Mouse (Mus musculus) liver, embryonic 16.5 days (tissue): ENCODE measurements around the gene Pxmp2. TPM values are rescaled to one million over a fixed set of nuclear protein-coding genes. Genes with fewer than 3 reads are reported as not detected.

Source experiments
- ATAC-seq: fragments of 200-750 bp; cut with Nextera tagmentation; 2 replicates; pipeline ENCODE4 v1.8.0; 2017; ENCODE audit warnings: low read depth, mild to moderate bottlenecking, moderate number of reproducible peaks, moderate library complexity
- H3K27ac ChIP-seq: fragments of 300-500 bp; sonication (generic); 2 replicates; pipeline ENCODE4 v1.5.1; 2014; ENCODE audit warnings: mild to moderate bottlenecking, low read length
- H3K27me3 ChIP-seq: fragments of 300-500 bp; sonication (generic); 2 replicates; pipeline ENCODE4 v1.6.1; 2014; ENCODE audit warnings: low read depth, low read length, mixed read lengths; ENCODE audit not compliant: control insufficient read depth, insufficient read depth
- H3K36me3 ChIP-seq: fragments of 300-500 bp; sonication (generic); 2 replicates; pipeline ENCODE4 v1.6.1; 2014; ENCODE audit warnings: mild to moderate bottlenecking; ENCODE audit not compliant: control insufficient read depth, insufficient read depth
- H3K4me1 ChIP-seq: fragments of 300-500 bp; sonication (generic); 2 replicates; pipeline ENCODE4 v1.6.1; 2014; ENCODE audit warnings: low read depth, low read length, mixed read lengths; ENCODE audit not compliant: control insufficient read depth
- H3K4me2 ChIP-seq: fragments of 300-500 bp; sonication (generic); 2 replicates; pipeline ENCODE4 v1.6.1; 2014; ENCODE audit warnings: low read depth, low read length, mixed read lengths
- H3K4me3 ChIP-seq: fragments of 300-500 bp; sonication (generic); 2 replicates; pipeline ENCODE4 v1.5.1; 2014; ENCODE audit warnings: low read depth, mild to moderate bottlenecking, low read length
- H3K9ac ChIP-seq: fragments of 300-500 bp; sonication (generic); 2 replicates; pipeline ENCODE4 v1.6.1; 2014; ENCODE audit warnings: low read depth, low read length
- H3K9me3 ChIP-seq: fragments of 300-500 bp; sonication (generic); replicated peaks from 2 replicates; pipeline ENCODE4 v1.6.1; 2016; ENCODE audit warnings: low read length; ENCODE audit not compliant: control insufficient read depth
- WGBS: fragments of 180-500 bp; shearing (Covaris S2); extraction: QIAGEN DNeasy Blood & Tissue Kit; methylation state at CpG from one replicate; pipeline ENCODE4 v1.1.7; 2014; ENCODE audit not compliant: insufficient replicate concordance; 5-methylcytosine and 5-hydroxymethylcytosine counted together
- polyA plus RNA-seq: library from polyadenylated mRNA; unstranded; fragments of >200 nt; fragmentation: Nextera tagmentation; extraction: Ambion mirVana; gene quantifications from 2 replicates; pipeline ENCODE4 v1.2.1, GENCODE M21; 2015

Gene Pxmp2
- 52.2 and 55.6 TPM in 2 replicates for polyA plus RNA-seq

DNA sequence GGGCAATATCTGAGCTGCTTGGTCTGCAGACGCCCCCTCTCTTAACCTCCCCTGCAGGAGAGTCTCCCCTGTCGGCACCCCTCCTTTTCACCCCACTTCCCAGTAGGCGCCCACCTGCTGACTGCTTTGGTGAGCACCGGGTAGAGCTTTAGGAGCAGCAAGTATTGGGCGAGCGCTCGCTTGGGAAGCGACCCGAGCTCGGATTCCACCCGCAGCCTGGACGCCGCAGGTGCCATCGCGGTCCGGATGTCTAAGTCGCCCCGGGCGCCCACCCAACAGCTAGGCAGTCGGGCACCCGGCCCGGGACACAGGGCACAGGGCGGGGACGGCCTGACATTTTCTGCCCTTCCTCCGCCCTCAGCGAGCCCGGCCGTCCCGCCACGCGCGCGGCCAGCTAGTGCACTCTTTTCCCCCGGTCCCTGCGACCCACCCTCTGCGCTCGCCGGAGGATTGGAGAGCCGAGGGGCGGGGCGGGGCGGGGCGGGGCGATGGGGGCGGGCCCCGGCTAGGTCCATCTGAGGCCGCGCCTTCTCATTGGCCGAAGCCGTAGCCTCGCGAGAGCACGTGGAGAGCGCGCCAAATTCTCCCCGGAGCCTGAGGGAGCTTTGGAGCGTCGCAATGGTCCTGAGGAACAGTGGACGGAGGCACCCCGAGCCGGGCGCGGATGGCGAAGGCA is at the start of gene Pxmp2, which contains the start of gene Pole:
Gene Pxmp2, minus strand, starts transcription at position 417 of the 676 bp plus-strand sequence.
Gene Pole, plus strand, starts transcription at position 537 of the 676 bp plus-strand sequence.
- H3K9me3 ChIP-seq: no peaks in the 10 kb centered on the region
- H3K27me3 ChIP-seq: no peaks in the 10 kb centered on the region
- peak within 1 kb of the TSS; percentile 98 for H3K4me2 ChIP-seq
- peak within 1 kb of the TSS; percentile 82 for H3K4me3 ChIP-seq
- H3K27ac ChIP-seq: peak within 1 kb of the TSS; percentile 81
- H3K4me1 ChIP-seq: peaks cover 24% of the 10 kb centered on the region
- under 1% methylated on average over 59 of the region's 64 CpGs for WGBS
- H3K9ac ChIP-seq: peak within 1 kb of the TSS; percentile 83
- ATAC-seq: peak; percentile 97
- peaks cover 8% of the 10 kb centered on the region; the same call in 1 of the 2 replicates for H3K36me3 ChIP-seq

DNA sequence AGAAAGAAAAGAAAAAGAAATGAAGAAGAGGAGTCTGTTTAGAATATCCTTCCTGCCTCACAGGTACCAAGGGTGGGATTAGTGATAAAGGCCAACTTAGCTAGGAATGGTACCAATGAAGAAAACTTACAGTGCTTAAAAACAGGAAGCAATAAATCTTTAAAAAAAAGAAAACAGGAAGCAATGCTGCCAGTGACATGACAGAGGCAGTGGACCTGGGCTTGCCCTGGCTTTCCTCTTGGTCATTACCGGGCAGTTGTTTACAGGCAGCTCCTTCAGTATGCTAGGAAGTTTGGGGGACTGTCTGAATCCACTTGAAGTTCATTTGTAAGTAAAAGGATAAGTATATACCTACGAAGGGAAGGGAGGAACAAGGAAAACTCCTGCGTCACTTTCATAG is 44.5 kb upstream of the Pxmp2 start:
- WGBS: 54% methylated on average over 3 of the region's 3 CpGs
- Histone ChIP-seq H3K9ac (no peak overlapping the region), H3K4me3 (no peak overlapping the region), H3K4me2 (no peak overlapping the region), H3K27me3 (no peaks in the 10 kb centered on the region), H3K36me3 (peaks cover 60% of the 10 kb centered on the region), H3K9me3 (no peaks in the 10 kb centered on the region), H3K4me1 (no peaks in the 10 kb centered on the region), H3K27ac (no peak overlapping the region)
- no peak for ATAC-seq

DNA sequence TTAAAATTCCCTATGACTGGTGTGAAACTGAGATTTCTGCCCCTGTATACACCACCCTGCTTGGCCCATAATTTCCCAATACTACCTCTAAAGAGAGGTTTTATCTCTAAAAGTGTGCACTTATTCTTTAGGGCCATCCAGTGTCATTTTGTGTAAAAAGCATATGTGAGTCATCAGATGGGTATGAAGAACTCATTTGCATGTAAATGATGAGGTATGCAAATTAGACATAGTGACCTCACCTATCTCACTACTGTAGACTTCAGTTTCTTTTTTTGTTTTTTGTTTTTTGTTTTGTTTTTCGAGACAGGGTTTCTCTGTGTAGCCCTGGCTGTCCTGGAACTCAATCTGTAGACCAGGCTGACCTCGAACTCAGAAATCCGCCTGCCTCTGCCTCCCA is 27.1 kb upstream of the Pxmp2 start:
- ATAC-seq: no peak
- Histone ChIP-seq H3K4me3 (no peak overlapping the region), H3K9ac (no peak overlapping the region), H3K27me3 (no peaks in the 10 kb centered on the region), H3K36me3 (peaks cover 42% of the 10 kb centered on the region), H3K4me1 (no peaks in the 10 kb centered on the region), H3K9me3 (no peaks in the 10 kb centered on the region), H3K4me2 (no peak overlapping the region), H3K27ac (no peak overlapping the region)
- 72% methylated on average over 3 of the region's 3 CpGs for WGBS

DNA sequence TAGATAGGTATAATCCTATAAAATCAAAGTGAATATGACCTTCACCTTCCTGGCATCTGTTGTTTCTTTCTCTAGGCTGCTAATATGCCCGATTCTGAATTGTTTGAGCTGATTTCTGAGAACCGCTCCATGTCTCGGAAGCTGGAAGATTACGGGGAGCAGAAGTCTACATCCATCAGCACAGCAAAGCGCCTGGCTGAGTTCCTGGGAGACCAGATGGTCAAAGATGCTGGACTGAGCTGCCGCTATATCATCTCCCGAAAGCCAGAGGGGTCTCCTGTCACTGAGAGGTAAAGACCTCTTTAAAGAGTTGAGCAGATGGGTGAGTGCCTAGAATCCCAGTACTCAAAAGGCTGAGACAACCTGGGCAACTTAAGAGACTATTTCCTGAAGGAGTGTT is 22.9 kb upstream of the Pxmp2 start:
- Histone ChIP-seq H3K9me3 (no peaks in the 10 kb centered on the region), H3K9ac (no peak overlapping the region), H3K27ac (no peak overlapping the region), H3K36me3 (peaks cover 64% of the 10 kb centered on the region), H3K4me2 (no peak overlapping the region), H3K4me1 (no peaks in the 10 kb centered on the region), H3K27me3 (no peaks in the 10 kb centered on the region), H3K4me3 (no peak overlapping the region)
- WGBS: 77% methylated on average over 7 of the region's 7 CpGs
- no peak for ATAC-seq

DNA sequence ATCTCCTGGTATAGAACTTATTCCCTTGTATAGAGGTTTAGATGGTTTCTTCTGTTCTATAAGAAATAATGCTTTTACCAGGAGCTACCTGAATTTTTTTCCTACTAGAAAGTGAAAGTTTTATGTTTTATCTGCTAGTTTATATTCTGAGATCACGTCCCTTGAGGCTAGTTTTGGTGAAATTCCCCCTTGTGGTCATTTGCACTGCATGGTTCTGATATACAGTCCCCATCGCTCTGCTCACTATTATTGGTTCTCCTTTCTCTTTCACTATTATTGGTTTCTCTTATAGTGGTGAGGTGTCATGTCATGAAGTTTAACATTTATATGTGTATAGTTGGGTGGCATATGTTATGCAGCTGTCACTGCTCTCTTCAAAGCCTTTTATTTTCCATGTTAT is 14.6 kb upstream of the Pxmp2 start:
- ATAC-seq: no peak
- Histone ChIP-seq H3K9ac (no peak overlapping the region), H3K9me3 (no peaks in the 10 kb centered on the region), H3K4me1 (no peaks in the 10 kb centered on the region), H3K27me3 (no peaks in the 10 kb centered on the region), H3K27ac (no peak overlapping the region), H3K4me3 (no peak overlapping the region), H3K36me3 (peaks cover 71% of the 10 kb centered on the region), H3K4me2 (no peak overlapping the region)
- WGBS: 83% methylated on average over 2 of the region's 2 CpGs

DNA sequence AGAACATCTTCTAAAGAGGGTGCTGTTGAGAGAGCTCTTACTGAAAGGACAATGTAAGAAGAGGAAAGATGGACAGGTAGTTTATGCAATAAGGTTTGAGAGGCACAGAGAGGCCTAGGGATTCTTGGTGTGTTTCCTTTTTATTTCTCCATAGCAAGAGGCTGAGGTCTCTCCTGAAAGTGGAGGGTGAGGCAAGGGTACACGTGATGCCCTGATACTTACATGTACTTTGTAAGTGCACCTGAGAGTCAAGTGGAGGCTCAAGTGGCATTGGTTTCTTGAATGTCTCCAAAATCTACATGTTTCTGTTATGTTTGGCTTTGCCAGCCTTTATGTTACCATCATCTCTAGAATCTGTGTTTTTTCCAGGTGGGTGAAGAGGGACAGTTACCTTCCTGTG is 10.7 kb upstream of the Pxmp2 start:
- no peak overlapping the region for H3K4me2 ChIP-seq
- no peak overlapping the region for H3K27ac ChIP-seq
- no peak overlapping the region for H3K4me3 ChIP-seq
- no peak overlapping the region for H3K9ac ChIP-seq
- H3K9me3 ChIP-seq: no peaks in the 10 kb centered on the region
- peaks cover 2% of the 10 kb centered on the region; the same call in 1 of the 2 replicates for H3K4me1 ChIP-seq
- 82% methylated on average over 1 of the region's 1 CpGs for WGBS
- ATAC-seq: no peak
- H3K27me3 ChIP-seq: no peaks in the 10 kb centered on the region
- peaks cover 62% of the 10 kb centered on the region for H3K36me3 ChIP-seq

DNA sequence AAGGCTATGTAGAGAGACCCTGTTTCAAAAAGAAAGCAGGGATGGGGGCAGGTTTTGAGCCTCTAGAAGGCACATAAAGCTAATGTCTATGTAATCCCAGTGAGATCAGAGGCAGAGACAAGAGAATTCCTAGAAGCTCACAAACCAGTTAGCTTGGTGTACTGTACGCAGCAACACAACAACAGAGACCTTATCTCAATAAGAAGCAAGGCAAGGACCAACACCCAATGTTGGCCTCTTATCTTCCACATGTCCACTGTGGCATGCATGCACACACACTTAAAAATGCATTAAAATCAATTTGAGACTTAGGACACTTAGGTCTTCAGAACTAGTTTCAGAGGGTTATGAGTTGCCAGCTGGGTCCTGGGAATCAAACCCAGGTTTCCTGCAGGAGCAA is 5.7 kb upstream of the Pxmp2 start:
- Histone ChIP-seq H3K4me1 (peaks cover 10% of the 10 kb centered on the region), H3K36me3 (peaks cover 38% of the 10 kb centered on the region), H3K9me3 (no peaks in the 10 kb centered on the region), H3K9ac (no peak overlapping the region), H3K4me2 (no peak overlapping the region), H3K27ac (no peak overlapping the region), H3K27me3 (no peaks in the 10 kb centered on the region), H3K4me3 (no peak overlapping the region)
- ATAC-seq: 0 out of 2 replicates have a peak, but pooled peaks have one; percentile 47
- 14% methylated on average over 1 of the region's 1 CpGs for WGBS

DNA sequence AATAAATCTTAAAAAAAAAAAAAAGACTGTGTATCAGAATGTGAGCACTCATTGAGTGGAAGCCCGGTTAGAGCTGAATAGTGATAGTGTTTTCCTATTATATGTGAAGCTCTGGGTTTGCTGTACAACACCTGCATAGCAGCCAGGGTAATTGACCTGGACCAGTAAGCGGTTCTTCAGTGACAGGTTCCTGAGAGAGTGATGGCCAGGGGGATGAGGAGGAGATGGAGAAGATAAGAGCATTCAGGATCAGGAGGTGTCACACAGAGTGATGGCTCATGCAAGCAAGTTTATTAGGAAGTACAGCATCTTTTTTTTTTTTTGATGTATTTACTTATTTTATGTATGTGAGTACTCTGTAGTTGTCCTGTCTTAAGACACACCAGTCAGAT is 1.1 kb upstream of the Pxmp2 start:
- no peak for ATAC-seq
- 51% methylated on average over 2 of the region's 2 CpGs for WGBS

DNA sequence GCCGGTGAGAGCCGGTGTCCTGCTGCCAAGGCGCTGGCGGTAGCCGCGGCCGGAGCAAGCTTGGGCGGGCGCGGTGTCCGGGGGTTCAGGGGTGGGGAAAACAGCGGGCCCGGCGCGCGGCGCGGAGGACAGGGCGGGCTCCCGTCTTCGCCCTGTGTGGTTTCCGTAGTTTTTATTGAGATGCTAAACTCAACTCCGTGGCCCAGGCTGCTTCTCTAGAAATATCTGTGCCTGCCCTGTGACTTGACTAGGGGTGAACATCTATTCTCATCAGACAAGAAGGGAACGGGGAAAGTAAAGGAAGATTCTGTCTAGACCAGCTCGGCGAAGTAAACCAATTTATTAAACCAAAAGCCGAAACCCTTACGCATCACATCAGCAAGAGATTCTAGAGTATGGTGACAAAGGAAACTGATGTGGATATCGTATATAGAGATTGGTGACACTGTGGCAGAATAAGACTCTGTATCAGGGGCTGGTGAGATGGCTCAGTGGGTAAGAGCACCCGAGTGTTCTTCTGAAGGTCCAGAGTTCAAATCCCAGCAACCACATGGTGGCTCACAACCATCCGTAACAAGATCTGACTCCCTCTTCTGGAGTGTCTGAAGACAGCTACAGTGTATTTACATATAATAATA is 579 bp upstream of the Pxmp2 start:
- no peaks in the 10 kb centered on the region for H3K27me3 ChIP-seq
- no peaks in the 10 kb centered on the region for H3K9me3 ChIP-seq
- H3K4me3 ChIP-seq: peak overlapping the region; percentile 82
- WGBS: 2% methylated on average over 30 of the region's 31 CpGs
- peak; percentile 74 for ATAC-seq
- H3K36me3 ChIP-seq: peaks cover 11% of the 10 kb centered on the region; the same call in 1 of the 2 replicates
- peaks cover 24% of the 10 kb centered on the region for H3K4me1 ChIP-seq
- peak overlapping the region; percentile 81 for H3K9ac ChIP-seq
- H3K4me2 ChIP-seq: peak overlapping the region; percentile 98
- H3K27ac ChIP-seq: peak overlapping the region; percentile 77

More for the DNA sequence above, 1.1 kb upstream of the Pxmp2 start:
- Histone ChIP-seq H3K36me3 (peaks cover 13% of the 10 kb centered on the region; the same call in 1 of the 2 replicates), H3K4me2 (peak overlapping the region; percentile 98), H3K27ac (no peak overlapping the region), H3K27me3 (no peaks in the 10 kb centered on the region), H3K9me3 (no peaks in the 10 kb centered on the region), H3K4me1 (peaks cover 26% of the 10 kb centered on the region), H3K4me3 (peak overlapping the region; percentile 82), H3K9ac (peak overlapping the region; percentile 81)
